Mouse (Mus musculus): ENCODE measurements at regions not wholly inside any gene's neighbourhood (a gene's known extent, or its start where the extent isn't known, plus 50 kb on each side); places are given as distances from the start of the nearest gene placed in this dataset.

GRCm38 (mm10) chr6:89256022-89256421 is 106.4 kb downstream of the Plxna1 start:
- DNase-seq (ENCODE audit: low read depth, low spot score), result no peak

DNA sequence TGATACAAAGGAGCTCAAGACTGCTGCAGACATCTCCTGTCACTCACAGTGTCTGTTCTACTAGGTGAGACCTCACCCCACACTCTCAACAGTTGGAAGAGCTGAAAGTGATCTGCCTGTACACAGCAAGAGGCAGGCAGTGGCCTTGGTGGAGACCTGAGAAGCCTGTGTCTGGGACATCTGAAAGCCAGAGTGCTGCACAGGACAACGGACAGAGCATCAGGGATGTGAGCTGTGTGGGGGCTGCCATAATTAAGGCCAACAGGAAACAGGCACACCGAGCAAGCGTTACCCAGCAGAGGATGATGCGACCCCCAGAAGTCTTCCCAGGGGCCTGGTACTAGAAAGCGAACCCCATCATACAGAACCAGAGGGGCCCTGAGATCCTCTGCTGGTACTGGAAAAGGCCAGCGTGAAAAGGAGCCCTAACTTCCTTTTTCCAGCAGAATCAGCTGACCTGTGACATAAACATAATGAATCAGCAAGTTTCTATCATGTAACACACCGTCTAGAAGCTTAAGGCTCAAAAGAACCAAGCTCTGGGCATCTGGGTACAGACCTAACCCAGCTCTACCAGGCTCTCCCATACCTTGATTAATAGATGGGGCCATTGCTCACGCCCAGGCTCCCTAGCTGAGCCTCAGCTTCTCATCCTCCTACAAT is 105.7 kb downstream of the Plxna1 start:
- no peak for DNase-seq (ENCODE audit: low read depth, low spot score)

DNA sequence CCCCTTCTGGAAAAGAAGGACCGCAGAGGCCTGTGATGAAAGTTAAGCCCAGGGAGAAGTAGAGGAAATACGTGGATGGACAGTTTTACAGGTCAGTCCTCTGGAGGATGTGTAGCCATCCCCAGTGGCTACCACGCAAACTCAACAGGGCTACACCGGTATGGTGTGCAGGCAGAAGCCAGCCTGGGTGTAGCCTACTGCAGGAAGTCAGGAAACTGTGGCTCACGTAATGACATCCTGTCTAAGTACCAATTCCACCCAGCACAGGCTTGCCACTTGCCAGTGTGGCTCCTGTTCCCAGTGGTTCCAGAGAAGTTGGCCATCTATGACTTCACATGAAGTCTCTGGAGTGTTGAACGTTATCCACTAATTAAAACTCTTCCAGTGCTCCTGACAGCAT is 105.0 kb downstream of the Plxna1 start:
- no peak for DNase-seq (ENCODE audit: low read depth, low spot score)

GRCm38 (mm10) chr6:89258140-89258539 is 104.3 kb downstream of the Plxna1 start:
- no peak for DNase-seq (ENCODE audit: low read depth, low spot score)

DNA sequence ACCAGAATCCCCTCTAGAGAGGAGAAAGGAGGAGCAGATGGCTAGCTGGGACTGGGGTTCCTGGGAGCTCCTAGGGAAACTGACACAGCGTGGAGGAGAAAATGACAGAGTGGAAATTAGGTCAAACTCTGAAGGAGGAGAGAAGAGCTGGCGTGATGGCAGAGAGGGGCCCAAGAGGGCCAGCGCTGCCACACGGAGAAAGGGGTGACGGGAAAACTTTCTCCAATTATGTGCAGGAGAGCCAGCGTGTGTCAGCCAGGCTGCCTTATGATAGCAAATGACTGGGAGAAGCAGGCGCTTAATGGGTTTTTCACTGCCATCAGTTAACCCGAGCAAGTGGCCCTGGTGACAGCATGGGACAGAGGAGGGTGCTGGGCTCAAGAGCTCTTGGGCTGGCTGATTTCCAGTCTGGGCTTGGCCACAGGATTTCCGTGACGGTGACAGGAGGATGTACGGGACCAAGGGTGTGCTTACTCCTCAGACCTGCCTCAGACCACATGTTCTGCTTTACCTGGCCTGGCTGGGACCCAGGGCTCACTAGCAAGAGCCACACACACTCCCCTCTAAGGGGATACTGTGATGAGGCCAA is 102.9 kb downstream of the Plxna1 start:
- no peak for DNase-seq (ENCODE audit: low read depth, low spot score)

DNA sequence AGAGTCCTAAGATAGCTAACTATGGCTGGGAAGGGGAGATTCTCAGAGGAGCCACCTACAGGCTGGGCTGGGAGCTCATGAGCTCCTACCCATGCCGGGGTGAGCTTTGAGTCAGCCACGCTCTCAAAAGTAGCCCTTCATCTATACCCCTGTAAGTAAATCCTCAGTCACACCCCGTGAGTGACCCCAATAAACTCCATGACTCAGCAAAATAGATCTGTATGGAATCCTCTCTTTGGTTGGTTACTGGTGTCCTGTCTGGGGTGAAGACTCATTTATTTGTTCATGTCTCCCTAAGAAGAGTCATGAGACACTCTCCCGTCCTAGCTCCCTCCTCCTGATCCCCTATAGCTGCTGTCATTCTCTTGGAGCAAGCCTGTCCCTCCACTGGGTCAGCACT is 99.5 kb downstream of the Plxna1 start:
- no peak for DNase-seq (ENCODE audit: low read depth, low spot score)

DNA sequence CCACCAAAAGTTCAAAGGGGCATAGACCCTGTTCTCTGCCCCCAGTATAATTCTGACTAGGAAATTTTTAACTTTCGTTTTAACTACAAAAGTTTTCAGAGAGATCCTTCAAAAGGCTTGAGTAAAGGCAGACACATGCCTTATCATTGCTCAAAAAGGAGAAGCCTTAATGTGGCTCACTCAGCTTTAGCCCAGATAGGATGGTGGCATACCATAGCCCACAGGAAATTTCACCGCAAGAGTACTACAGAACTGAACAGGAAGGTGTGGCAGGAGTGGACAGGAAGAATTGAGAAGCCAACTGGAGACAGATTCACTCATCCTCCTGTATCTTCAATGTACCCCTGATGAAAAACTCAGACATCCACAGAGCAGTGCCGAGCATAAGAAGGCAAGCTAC is 97.1 kb downstream of the Plxna1 start:
- no peak for DNase-seq (ENCODE audit: low read depth, low spot score)
